ENCODE assay signal across 30 mouse cellular contexts in genomic region chr1:55092056-55092455, GRCm38 (mm10). TPM values are rescaled to one million over a fixed set of nuclear protein-coding genes. Genes with fewer than 3 reads are reported as not detected.
DNase-seq lines count a peak whose midpoint lies in the region; ATAC-seq and TF ChIP-seq lines count a peak whose summit lies in the region.
"Had no signal": no experiment of that assay in that cellular context is flagged by ENCODE, and none has a peak within 500 bp of the region (broad histone marks: within the 10 kb centered on the region; RNA-seq: fewer than 3 reads in every experiment).

No protein-coding gene starts in this region.

- ATAC-seq in liver, embryonic 12.5 days, result no peak
- ATAC-seq: CD4-positive, CD25-positive, alpha-beta regulatory T cell, adult 4 months; forebrain, embryonic 13.5 days; inflammation-experienced regulatory T-cells, adult 6 months had no signal

- no peaks in the 10 kb centered on the region for H3K27me3 ChIP-seq in liver, adult 2 months (ENCODE audit: control insufficient read depth, insufficient read depth, low read length)
- H3K27me3 ChIP-seq in liver, embryonic 12.5 days (replicated peaks), result no peaks in the 10 kb centered on the region
- H3K27me3 ChIP-seq: embryonic facial prominence, embryonic 12.5 days; forebrain, embryonic 13.5 days; heart, embryonic 15.5 days; limb, embryonic 13.5 days; stomach, embryonic 15.5 days had no signal

- DNase-seq in adrenal gland, postnatal 10 days, result peak; percentile 78
- no peak for DNase-seq in adrenal gland, adult 18-20 months (ENCODE audit: low spot score in 2 of 2)
- no peak for DNase-seq in liver, adult 2 months (ENCODE audit: extremely low read depth, low read depth, low spot score)
- DNase-seq in liver, result no peak
- peak; percentile 66 for DNase-seq in Muller cell, postnatal 12 days (ENCODE audit: inconsistent ontology term)
- no peak for DNase-seq in left cerebral cortex, adult 9 months (ENCODE audit: low spot score in 2 of 2)
- no peak for DNase-seq in kidney, postnatal 36 days
- DNase-seq: cerebellum, adult 2 months; cerebellum, postnatal 25 days; heart, postnatal 36 days; kidney, adult 9 months; kidney, postnatal 25 days; layer of hippocampus, postnatal 36 days; lung, adult 18-20 months; lung, postnatal 10 days; midbrain, embryonic 14.5 days; right cerebral cortex, adult 18-20 months; right cerebral cortex, postnatal 4 days; thymus, postnatal 25 days had no signal

- no peak for TF ChIP-seq POLR2A in liver, adult 2 months (IDR thresholded peaks at IDR 0.05; ENCODE audit: extremely low read depth, insufficient read depth, low read length)

- no peak overlapping the region for H3K4me2 ChIP-seq in liver, embryonic 12.5 days
- H3K4me2 ChIP-seq: embryonic facial prominence, embryonic 12.5 days; forebrain, embryonic 13.5 days; heart, embryonic 15.5 days; hindbrain, embryonic 14.5 days; limb, embryonic 13.5 days; stomach, embryonic 15.5 days had no signal

- no peak for TF ChIP-seq CTCF in liver, adult 2 months (IDR thresholded peaks at IDR 0.05; ENCODE audit: low read depth, low read length)

- 73% methylated on average over 2 of the region's 2 CpGs for WGBS in liver, adult 2 months
- 72% methylated on average over 2 of the region's 2 CpGs for WGBS in liver, embryonic 12.5 days (ENCODE audit: insufficient replicate concordance)

- H3K9me3 ChIP-seq in liver, embryonic 12.5 days (replicated peaks), result no peaks in the 10 kb centered on the region
- H3K9me3 ChIP-seq: embryonic facial prominence, embryonic 12.5 days; forebrain, embryonic 13.5 days; heart, embryonic 15.5 days; limb, embryonic 13.5 days; stomach, embryonic 15.5 days had no signal

- H3K79me2 ChIP-seq in liver, adult 2 months (ENCODE audit: control insufficient read depth, insufficient read depth, low read length), result peaks cover 14% of the 10 kb centered on the region; the same call in 1 of the 2 replicates

- no peak overlapping the region for H3K4me3 ChIP-seq in liver, adult 2 months (ENCODE audit: insufficient read depth, low read depth, low read length)
- H3K4me3 ChIP-seq in liver, embryonic 12.5 days, result no peak overlapping the region
- H3K4me3 ChIP-seq: embryonic facial prominence, embryonic 12.5 days; erythroblast, embryonic 14.5 days; forebrain, embryonic 13.5 days; heart, adult 2 months; heart, embryonic 15.5 days; limb, embryonic 13.5 days; stomach, embryonic 15.5 days had no signal

- H3K9ac ChIP-seq in liver, adult 2 months (ENCODE audit: low read depth, low read length), result no peak overlapping the region
- H3K9ac ChIP-seq in liver, embryonic 12.5 days, result no peak overlapping the region
- H3K9ac ChIP-seq: embryonic facial prominence, embryonic 12.5 days; forebrain, embryonic 13.5 days; heart, embryonic 15.5 days; hindbrain, embryonic 14.5 days; limb, embryonic 13.5 days; stomach, embryonic 15.5 days had no signal

- H3K27ac ChIP-seq in liver, adult 2 months (replicated peaks; ENCODE audit: insufficient read depth, low read depth, low read length), result 0 out of 2 replicates have a peak overlapping the region, but pooled peaks have one; percentile 24
- H3K27ac ChIP-seq in liver, embryonic 12.5 days, result peak overlapping the region; percentile 28
- H3K27ac ChIP-seq: embryonic facial prominence, embryonic 12.5 days; forebrain, embryonic 13.5 days; heart, adult 2 months; heart, embryonic 15.5 days; hindbrain, embryonic 14.5 days; limb, embryonic 13.5 days; stomach, embryonic 15.5 days had no signal

- peaks cover 8% of the 10 kb centered on the region for H3K4me1 ChIP-seq in liver, adult 2 months (ENCODE audit: control insufficient read depth, insufficient read depth, low read length)
- H3K4me1 ChIP-seq in liver, embryonic 12.5 days, result peaks cover 38% of the 10 kb centered on the region

- H3K36me3 ChIP-seq in liver, adult 2 months (ENCODE audit: control insufficient read depth, insufficient read depth, low read length), result peaks cover 17% of the 10 kb centered on the region
- H3K36me3 ChIP-seq in liver, embryonic 12.5 days, result peaks cover 42% of the 10 kb centered on the region

RNA-seq across cellular contexts. Expression of gene Hspd1, which starts 4.0 kb away (rescaled TPM):
- total RNA-seq in adrenal gland, postnatal 10 days (2021), result 100 to 1,000 TPM; 724 to 915 TPM
- total RNA-seq in adrenal gland, adult 18-20 months (2021), result 1,000 to 10,000 TPM; 1,240 to 1,713 TPM
- total RNA-seq in liver, adult 2 months (2014; rRNA removed), result 262 and 301 TPM in 2 replicates
- polyA plus RNA-seq in liver, adult 2 months (2012; rRNA removed), result 52.3 and 59.2 TPM in 2 replicates
- 563 and 590 TPM in 2 replicates for polyA plus RNA-seq in liver, embryonic 12.5 days (2016; fragmentation: Nextera tagmentation; extraction: Ambion mirVana)

RNA-seq across cellular contexts. Expression of gene Hspe1, which starts 4.1 kb away (rescaled TPM):
- 100 to 1,000 TPM; 366 to 527 TPM for total RNA-seq in adrenal gland, postnatal 10 days (2021)
- total RNA-seq in adrenal gland, adult 18-20 months (2021), result 100 to 1,000 TPM; 720 to 924 TPM
- 194 and 259 TPM in 2 replicates for total RNA-seq in liver, adult 2 months (2014; rRNA removed)
- 29.5 and 41.5 TPM in 2 replicates for polyA plus RNA-seq in liver, adult 2 months (2012; rRNA removed)
- 637 and 645 TPM in 2 replicates for polyA plus RNA-seq in liver, embryonic 12.5 days (2016; fragmentation: Nextera tagmentation; extraction: Ambion mirVana)

RNA-seq across cellular contexts. Expression of gene Mob4, which starts 39.0 kb away (rescaled TPM):
- 100 to 1,000 TPM; 132 to 252 TPM for total RNA-seq in adrenal gland, postnatal 10 days (2021)
- 100 to 1,000 TPM; 230 to 477 TPM for total RNA-seq in adrenal gland, adult 18-20 months (2021)
- total RNA-seq in liver, adult 2 months (2014; rRNA removed), result 25.7 and 27.8 TPM in 2 replicates
- polyA plus RNA-seq in liver, adult 2 months (2012; rRNA removed), result 5.6 and 6.1 TPM in 2 replicates
- 55.4 and 58.8 TPM in 2 replicates for polyA plus RNA-seq in liver, embryonic 12.5 days (2016; fragmentation: Nextera tagmentation; extraction: Ambion mirVana)

RNA-seq across cellular contexts. Expression of gene Coq10b, which starts 39.5 kb away (rescaled TPM):
- total RNA-seq in adrenal gland, postnatal 10 days (2021), result 10 to 100 TPM; 35.7 to 82.2 TPM
- total RNA-seq in adrenal gland, adult 18-20 months (2021), result 100 to 1,000 TPM; 113 to 139 TPM
- total RNA-seq in liver, adult 2 months (2014; rRNA removed), result 43.4 and 63.2 TPM in 2 replicates
- 6.3 and 7.8 TPM in 2 replicates for polyA plus RNA-seq in liver, adult 2 months (2012; rRNA removed)
- polyA plus RNA-seq in liver, embryonic 12.5 days (2016; fragmentation: Nextera tagmentation; extraction: Ambion mirVana), result 19.5 TPM in 2 replicates

Comparison
In these comparisons a context has a peak if more than half of its experiments do, and no peak if none do; other contexts are left out.
1. DNase-seq: peak in adrenal gland, postnatal 10 days (single experiment) and Muller cell, postnatal 12 days (single experiment); none in adrenal gland, adult 18-20 months (0 of 2), liver, adult 2 months (single experiment), liver (single experiment), left cerebral cortex, adult 9 months (0 of 2) and kidney, postnatal 36 days (0 of 2).